Mouse (Mus musculus) MEL (cell line): ENCODE results near the gene 1700003F12Rik. TPM values are rescaled to one million over a fixed set of nuclear protein-coding genes. Genes with fewer than 3 reads are reported as not detected.

ENCODE experiments used
- DNase-seq: peaks from one replicate; pipeline ENCODE4 v3.0.0; 2011; ENCODE audit warnings: low read depth, low spot score
- H3K27ac ChIP-seq: 2 replicates; pipeline ENCODE4 v1.5.1; 2012; ENCODE audit warnings: low read depth, mild to moderate bottlenecking, control low read depth, low read length, moderate library complexity; ENCODE audit not compliant: control insufficient read depth
- H3K27me3 ChIP-seq, 2 experiments: fragments of 150-350 bp in 1 of 2; sonication (generic) in 1 of 2; 2 replicates each; pipeline ENCODE4 v1.6.1; 2012; ENCODE audit warnings: low read length in 2 of 2, mild to moderate bottlenecking in 2 of 2, improper control_type of control experiment in 1 of 2, moderate library complexity in 1 of 2; ENCODE audit not compliant: insufficient read depth in 2 of 2, control insufficient read depth in 1 of 2
- H3K36me3 ChIP-seq, 2 experiments: 2 replicates each; pipeline ENCODE4 v1.6.1; 2012 to 2014; ENCODE audit warnings: low read length in 2 of 2, improper control_type of control experiment in 1 of 2, inconsistent platforms in 1 of 2, mild to moderate bottlenecking in 1 of 2; ENCODE audit not compliant: insufficient read depth in 2 of 2, control insufficient read depth in 1 of 2
- H3K4me1 ChIP-seq, 2 experiments: fragments of 150-350 bp in 1 of 2; sonication (generic) in 1 of 2; 2 replicates each; pipeline ENCODE4 v1.6.1; 2012; ENCODE audit warnings: low read length in 2 of 2, improper control_type of control experiment in 1 of 2, mild to moderate bottlenecking in 1 of 2; ENCODE audit not compliant: insufficient read depth in 2 of 2, control insufficient read depth in 1 of 2
- H3K4me3 ChIP-seq, 2 experiments: fragments of 150-350 bp in 1 of 2; sonication (generic) in 1 of 2; 2 replicates each; pipeline ENCODE4 v1.5.1; 2012; ENCODE audit warnings: low read depth in 2 of 2, low read length in 2 of 2, mild to moderate bottlenecking in 2 of 2, moderate library complexity in 2 of 2, control low read depth in 1 of 2, improper control_type of control experiment in 1 of 2; ENCODE audit not compliant: control insufficient read depth in 1 of 2, insufficient read depth in 1 of 2
- H3K79me2 ChIP-seq: 2 replicates; pipeline ENCODE4 v1.6.1; 2012; ENCODE audit warnings: mild to moderate bottlenecking, low read length, moderate library complexity; ENCODE audit not compliant: control insufficient read depth, poor library complexity, insufficient read depth
- H3K9ac ChIP-seq: 2 replicates; pipeline ENCODE4 v1.6.1; 2012; ENCODE audit warnings: low read depth, mild to moderate bottlenecking, control low read depth, low read length, moderate library complexity; ENCODE audit not compliant: control insufficient read depth, poor library complexity, severe bottlenecking
- H3K9me3 ChIP-seq: fragments of 150-350 bp; sonication (generic); replicated peaks from 2 replicates; pipeline ENCODE4 v1.6.1; 2012; ENCODE audit warnings: mild to moderate bottlenecking, low read length, improper control_type of control experiment, moderate library complexity; ENCODE audit not compliant: insufficient read depth
- BHLHE40 ChIP-seq: IDR thresholded peaks from 2 replicates; pipeline ENCODE4 v1.6.1; 2012; ENCODE audit warnings: low read depth, mild to moderate bottlenecking, inconsistent platforms, low read length, improper control_type of control experiment, borderline replicate concordance
- E2F4 ChIP-seq: IDR thresholded peaks from 2 replicates; pipeline ENCODE4 v1.6.1; 2011; ENCODE audit warnings: low read depth, low read length, improper control_type of control experiment, borderline replicate concordance
- EP300 ChIP-seq, 2 experiments: IDR thresholded peaks; 2 replicates each; pipeline ENCODE4 v1.6.1; 2011; ENCODE audit warnings: improper control_type of control experiment in 2 of 2, low read length in 2 of 2, low read depth in 1 of 2, mild to moderate bottlenecking in 1 of 2
- ETS1 ChIP-seq: IDR thresholded peaks from 2 replicates; pipeline ENCODE4 v1.6.1; 2012; ENCODE audit warnings: low read depth, mild to moderate bottlenecking, inconsistent platforms, low read length, improper control_type of control experiment, moderate library complexity
- GABPA ChIP-seq: IDR thresholded peaks from 2 replicates; pipeline ENCODE4 v1.6.1; 2012; ENCODE audit warnings: low read depth, mild to moderate bottlenecking, inconsistent platforms, low read length, improper control_type of control experiment, moderate library complexity
- GATA1 ChIP-seq: IDR thresholded peaks from 2 replicates; pipeline ENCODE4 v1.6.1; 2011; ENCODE audit warnings: low read depth, low read length, improper control_type of control experiment
- HCFC1 ChIP-seq: IDR thresholded peaks from 2 replicates; pipeline ENCODE4 v1.6.1; 2012; ENCODE audit warnings: low read depth, mild to moderate bottlenecking, inconsistent platforms, low read length, improper control_type of control experiment, moderate library complexity
- JUND ChIP-seq: IDR thresholded peaks from 2 replicates; pipeline ENCODE4 v1.6.1; 2011; ENCODE audit warnings: low read depth, mild to moderate bottlenecking, improper control_type of control experiment, low read length
- MAFK ChIP-seq: IDR thresholded peaks from 2 replicates; pipeline ENCODE4 v1.6.1; 2011; ENCODE audit warnings: low read depth, mild to moderate bottlenecking, low read length, improper control_type of control experiment, borderline replicate concordance
- MAZ ChIP-seq: IDR thresholded peaks from 2 replicates; pipeline ENCODE4 v1.6.1; 2012; ENCODE audit warnings: low read depth, mild to moderate bottlenecking, inconsistent platforms, low read length, improper control_type of control experiment
- MEF2A ChIP-seq: IDR thresholded peaks from 2 replicates; pipeline ENCODE4 v1.6.1; 2014; ENCODE audit warnings: low read depth, mild to moderate bottlenecking, inconsistent platforms, low read length, improper control_type of control experiment; ENCODE audit not compliant: poor library complexity, insufficient replicate concordance, severe bottlenecking; ENCODE audit errors: extremely low read depth
- MYB ChIP-seq: IDR thresholded peaks from 2 replicates; pipeline ENCODE4 v1.6.1; 2011; ENCODE audit warnings: mild to moderate bottlenecking, low read depth, low read length, improper control_type of control experiment
- NELFE ChIP-seq: IDR thresholded peaks from 2 replicates; pipeline ENCODE4 v1.6.1; 2011; ENCODE audit warnings: low read depth, low read length, improper control_type of control experiment
- NRF1 ChIP-seq: IDR thresholded peaks from 2 replicates; pipeline ENCODE4 v1.6.1; 2014; ENCODE audit warnings: low read depth, mild to moderate bottlenecking, inconsistent platforms, low read length, improper control_type of control experiment, moderate library complexity; ENCODE audit not compliant: poor library complexity, insufficient read depth, severe bottlenecking
- POLR2A ChIP-seq, 2 experiments: IDR thresholded peaks; 2 replicates each; pipeline ENCODE4 v1.6.1; 2011 to 2012; ENCODE audit warnings: low read length in 2 of 2, mild to moderate bottlenecking in 2 of 2, control low read depth in 1 of 2, improper control_type of control experiment in 1 of 2, low read depth in 1 of 2, moderate library complexity in 1 of 2; ENCODE audit not compliant: control insufficient read depth in 1 of 2, insufficient read depth in 1 of 2, poor library complexity in 1 of 2
- SMC3 ChIP-seq: IDR thresholded peaks from 2 replicates; pipeline ENCODE4 v1.6.1; 2011; ENCODE audit warnings: low read depth, low read length, improper control_type of control experiment
- TAL1 ChIP-seq: IDR thresholded peaks from 2 replicates; pipeline ENCODE4 v1.6.1; 2012; ENCODE audit warnings: mild to moderate bottlenecking, inconsistent platforms, low read length, moderate library complexity, mixed read lengths
- TCF12 ChIP-seq: IDR thresholded peaks from 2 replicates; pipeline ENCODE4 v1.6.1; 2014; ENCODE audit warnings: low read depth, mild to moderate bottlenecking, inconsistent platforms, low read length, improper control_type of control experiment, moderate library complexity
- USF1 ChIP-seq: IDR thresholded peaks from 2 replicates; pipeline ENCODE4 v1.6.1; 2014; ENCODE audit warnings: low read depth, mild to moderate bottlenecking, inconsistent platforms, low read length, improper control_type of control experiment, moderate library complexity
- ZC3H11A ChIP-seq: IDR thresholded peaks from 2 replicates; pipeline ENCODE4 v1.6.1; 2012; ENCODE audit warnings: low read depth, mild to moderate bottlenecking, inconsistent platforms, low read length, improper control_type of control experiment
- ZKSCAN1 ChIP-seq: IDR thresholded peaks from 2 replicates; pipeline ENCODE4 v1.6.1; 2012; ENCODE audit warnings: low read depth, mild to moderate bottlenecking, inconsistent platforms, low read length, improper control_type of control experiment, moderate library complexity
- ZMIZ1 ChIP-seq: IDR thresholded peaks from 2 replicates; pipeline ENCODE4 v1.6.1; 2012; ENCODE audit warnings: low read depth, mild to moderate bottlenecking, inconsistent platforms, low read length, improper control_type of control experiment, moderate library complexity
- polyA plus RNA-seq, 2 experiments: library from polyadenylated mRNA; stranded (reverse) in 1 of 2; unstranded in 1 of 2; fragments of >175 nt in 1 of 2; fragments of >200 nt in 1 of 2; gene quantifications; 2 replicates each; pipeline versions ENCODE4 v1.2.1 to v1.2.4; 2012; ENCODE audit warnings: low replicate concordance in 2 of 2, low read depth in 1 of 2; ENCODE audit not compliant: insufficient read length in 2 of 2, insufficient read depth in 1 of 2, missing spikeins in 1 of 2
- total RNA-seq: library from RNA; depleted of rRNA; stranded (reverse); fragments of 300-350 nt; gene quantifications from 2 replicates; pipeline ENCODE4 v1.2.3, GENCODE M21; 2012

The 1700003F12Rik gene
- total and polyA plus RNA-seq, 3 experiments, result 0.42 to 0.72 TPM; not detected in 1

GRCm38 (mm10) chr2:154522334-154522733, 24.6 kb upstream of the 1700003F12Rik start:
- Histone ChIP-seq H3K4me3 (no peak overlapping the region), H3K27ac (peak overlapping the region; percentile 56), H3K9me3 (no peaks in the 10 kb centered on the region), H3K4me1 (peaks cover 4 to 14% of the 10 kb centered on the region in 2 experiments), H3K27me3 (no peaks in the 10 kb centered on the region), H3K9ac (no peak overlapping the region), H3K36me3 (peaks cover 2 to 19% of the 10 kb centered on the region in 2 experiments), H3K79me2 (no peaks in the 10 kb centered on the region)
- DNase-seq, result peak; percentile 35
- TF ChIP-seq MYB (0 out of 2 replicates have a peak, but pooled peaks have one; percentile 13), SMC3 (no peak), GABPA (no peak), ZMIZ1 (no peak), EP300 (IDR thresholded peaks at IDR 0.05; ENCODE audit: low read depth in 1 of 2, low read length in 2 of 2) (peak; percentile 53 to 62; a peak in 3 of 4 replicates), HCFC1 (no peak), GATA1 (0 out of 2 replicates have a peak, but pooled peaks have one; percentile 17), TAL1 (peak; percentile 41), MAZ (no peak), ETS1 (0 out of 2 replicates have a peak, but pooled peaks have one; percentile 33), NELFE (no peak)

GRCm38 (mm10) chr2:154525285-154525684, 21.6 kb upstream of the 1700003F12Rik start:
- Histone ChIP-seq H3K27ac (no peak overlapping the region), H3K79me2 (no peaks in the 10 kb centered on the region), H3K9me3 (no peaks in the 10 kb centered on the region), H3K27me3 (no peaks in the 10 kb centered on the region), H3K36me3 (peaks cover 2 to 19% of the 10 kb centered on the region in 2 experiments), H3K9ac (no peak overlapping the region), H3K4me3 (no peak overlapping the region), H3K4me1 (peaks cover 4 to 14% of the 10 kb centered on the region in 2 experiments)
- no peak for DNase-seq
- no peak for TF ChIP-seq TCF12
- TF ChIP-seq E2F4, result no peak
- TF ChIP-seq BHLHE40, result no peak
- TF ChIP-seq NRF1, result no peak
- TF ChIP-seq TAL1, result no peak
- TF ChIP-seq POLR2A (IDR thresholded peaks at IDR 0.05; ENCODE audit: control insufficient read depth in 1 of 2, insufficient read depth in 1 of 2, low read depth in 1 of 2, low read length in 2 of 2, poor library complexity in 1 of 2), result no peak
- TF ChIP-seq ZKSCAN1, result no peak
- no peak for TF ChIP-seq SMC3
- no peak for TF ChIP-seq USF1
- no peak for TF ChIP-seq GABPA
- no peak for TF ChIP-seq MAFK
- no peak for TF ChIP-seq ETS1
- TF ChIP-seq MEF2A, result no peak
- TF ChIP-seq JUND, result no peak
- no peak for TF ChIP-seq MAZ
- TF ChIP-seq ZC3H11A, result no peak
